Mouse (Mus musculus): ENCODE measurements around the gene Dhdds.
"Not testable (repeated sequence)": the region's sequence is repeated elsewhere in the genome, so short reads cannot be mapped to it uniquely, and the experiment has no call there.

The Dhdds gene

DNA sequence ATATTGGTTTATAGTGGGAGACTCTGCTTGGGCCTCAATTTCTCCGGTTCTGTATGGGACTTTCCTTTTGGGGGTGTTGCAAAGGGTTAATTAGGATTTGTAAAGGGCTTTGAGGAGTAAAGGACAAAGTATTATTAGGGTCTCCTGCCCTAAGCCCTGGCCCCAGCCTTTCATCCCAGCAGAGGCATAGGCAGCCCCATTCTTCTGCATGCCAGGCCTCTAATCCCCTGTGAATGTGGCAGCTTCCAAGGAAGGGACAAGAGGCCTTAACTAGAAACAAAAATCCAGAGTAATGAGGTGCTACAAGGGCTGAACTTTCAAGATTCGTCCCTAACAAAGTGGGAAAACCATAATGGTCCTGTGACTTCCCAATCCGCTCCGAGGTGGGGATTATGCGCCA is 2.2 kb upstream of the Dhdds start:
- no peak for DNase-seq (ENCODE audit: low read depth)

- DNase-seq (ENCODE audit: low read depth), result no peak
These were observed 1.5 kb upstream of the Dhdds start for GRCm38 (mm10) chr4:134002246-134002645.

DNA sequence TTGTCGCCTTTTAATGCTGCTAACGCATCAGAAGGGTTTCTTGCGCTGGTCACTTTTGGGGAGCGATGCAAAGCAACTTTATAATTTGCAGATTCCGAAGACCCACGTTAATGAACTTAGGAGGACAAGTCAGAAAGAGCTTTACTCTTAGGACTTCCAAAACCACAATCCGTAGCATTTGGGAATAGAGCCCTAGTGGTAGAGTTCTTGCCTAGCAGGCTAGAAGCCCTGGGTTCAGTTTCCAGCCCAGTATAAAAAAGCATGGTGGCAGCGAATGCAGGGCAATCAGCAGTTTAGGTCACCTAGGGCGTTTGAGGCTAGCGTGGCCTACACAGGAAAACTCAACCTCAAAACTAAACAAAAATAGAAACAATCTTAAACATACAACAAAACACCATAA is 992 bp upstream of the Dhdds start:
- DNase-seq (ENCODE audit: low read depth), result peak; percentile 19

DNA sequence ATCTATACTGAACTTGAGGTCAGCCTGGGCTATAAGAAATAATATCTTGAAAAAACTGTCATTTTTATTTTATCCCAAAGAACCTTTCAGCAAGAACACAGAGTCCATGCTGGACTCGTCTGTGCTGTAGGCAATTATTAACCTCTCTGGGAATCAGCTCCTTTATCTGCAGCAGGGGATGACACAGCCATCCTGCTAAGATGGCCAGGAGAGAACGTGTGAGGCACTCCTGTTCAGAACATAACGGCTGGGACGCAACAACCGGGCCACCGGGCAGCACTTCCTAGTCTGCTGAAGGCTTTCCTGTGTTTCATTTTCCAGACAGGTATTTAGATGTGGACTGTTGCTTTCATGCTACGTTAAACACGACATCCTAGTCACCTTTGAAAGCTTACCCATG is 6.0 kb downstream of the Dhdds start:
- no peak for DNase-seq (ENCODE audit: low read depth)

DNA sequence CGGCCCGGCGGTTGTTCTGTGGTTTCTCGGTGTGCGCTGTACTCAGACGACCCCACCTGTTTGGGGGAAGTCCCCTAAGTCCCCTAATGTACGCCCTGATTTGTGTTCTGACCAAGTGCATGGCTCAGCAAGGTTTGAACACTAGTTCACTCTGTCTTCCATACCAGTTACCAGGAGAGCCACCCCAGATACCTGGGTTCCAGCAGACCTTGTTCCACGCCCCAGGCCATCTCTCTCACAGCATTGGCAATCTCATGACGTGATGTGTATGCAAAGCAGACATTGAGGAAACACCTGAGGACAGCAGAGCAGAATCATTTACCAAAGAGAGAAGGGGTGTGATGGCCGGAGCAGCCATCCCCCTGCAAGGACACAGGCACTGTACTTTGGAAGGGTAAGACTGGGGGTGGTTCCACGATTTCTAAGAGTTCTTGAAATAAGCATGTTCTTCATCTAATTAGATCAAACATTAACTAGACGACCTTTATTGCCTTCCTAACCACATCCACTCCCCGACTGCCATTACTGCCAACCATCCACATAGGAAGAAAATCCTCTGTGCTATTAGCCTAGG is 9.5 kb downstream of the Dhdds start:
- no peak for DNase-seq (ENCODE audit: low read depth)

DNA sequence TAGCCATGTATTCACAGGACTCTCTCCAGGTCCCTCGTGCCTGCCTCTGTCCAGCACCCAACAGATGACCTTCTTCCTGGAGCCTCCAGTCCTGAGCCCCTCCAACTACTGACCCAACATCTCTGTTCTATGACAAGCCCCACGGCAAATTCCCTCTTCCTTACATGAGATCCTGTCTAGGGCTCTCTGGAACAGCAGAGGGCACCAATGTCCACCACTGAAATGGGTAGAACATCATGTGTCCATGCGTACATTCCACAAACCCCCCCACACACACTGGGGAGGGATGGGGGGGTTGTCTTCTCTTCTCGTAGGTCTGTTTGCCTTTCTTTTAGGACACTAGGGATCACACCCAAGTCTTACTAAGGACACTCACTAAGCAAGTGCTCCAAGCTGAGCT is 10.7 kb downstream of the Dhdds start:
- DNase-seq (ENCODE audit: low read depth), result no peak

DNA sequence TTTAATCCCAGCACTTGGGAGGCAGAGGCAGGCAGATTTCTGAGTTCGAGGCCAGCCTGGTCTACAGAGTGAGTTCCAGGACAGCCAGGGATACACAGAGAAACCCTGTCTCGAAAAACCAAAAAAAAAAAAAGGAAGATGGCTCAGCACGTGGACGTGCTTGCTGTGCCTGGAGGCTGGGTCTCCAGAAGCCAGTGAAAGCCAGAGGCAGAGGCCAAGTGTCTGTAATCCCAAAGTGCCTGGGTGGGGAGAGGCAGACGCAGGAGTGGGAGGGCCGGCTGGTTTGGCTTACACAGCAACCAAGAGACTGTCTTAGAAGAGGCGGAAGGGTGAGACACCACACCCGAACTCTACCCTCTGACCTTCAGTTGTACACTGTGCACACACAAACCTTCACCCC is 12.4 kb downstream of the Dhdds start:
- not testable (repeated sequence) for DNase-seq (ENCODE audit: low read depth)

GRCm38 (mm10) chr4:133982936-133983335 is 17.8 kb downstream of the Dhdds start:
- DNase-seq (ENCODE audit: low read depth), result no peak

DNA sequence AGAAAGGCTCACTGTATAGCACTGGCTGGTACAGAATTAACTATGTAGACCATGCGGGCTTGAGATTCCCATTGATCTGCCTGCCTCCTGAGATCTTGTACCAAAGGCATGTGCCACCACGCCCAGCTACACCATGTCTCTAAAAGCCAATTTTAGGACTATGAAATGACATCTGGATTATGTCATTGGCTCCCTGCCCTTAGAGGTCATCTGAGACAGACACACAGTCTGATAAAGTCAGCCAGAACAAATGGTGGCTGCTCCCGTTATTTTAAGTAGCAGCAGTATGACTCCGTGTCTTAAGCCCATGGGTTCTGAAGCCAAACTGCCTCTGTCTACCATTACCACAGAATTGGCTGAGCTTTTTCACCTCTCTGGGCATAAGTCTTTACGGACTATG is 20.2 kb downstream of the Dhdds start:
- no peak for DNase-seq (ENCODE audit: low read depth)

GRCm38 (mm10) chr4:133978021-133978711 is 22.6 kb downstream of the Dhdds start:
- no peak for DNase-seq (ENCODE audit: low read depth)

GRCm38 (mm10) chr4:133971741-133972140 is 29.0 kb downstream of the Dhdds start:
- no peak for DNase-seq (ENCODE audit: low read depth)

DNA sequence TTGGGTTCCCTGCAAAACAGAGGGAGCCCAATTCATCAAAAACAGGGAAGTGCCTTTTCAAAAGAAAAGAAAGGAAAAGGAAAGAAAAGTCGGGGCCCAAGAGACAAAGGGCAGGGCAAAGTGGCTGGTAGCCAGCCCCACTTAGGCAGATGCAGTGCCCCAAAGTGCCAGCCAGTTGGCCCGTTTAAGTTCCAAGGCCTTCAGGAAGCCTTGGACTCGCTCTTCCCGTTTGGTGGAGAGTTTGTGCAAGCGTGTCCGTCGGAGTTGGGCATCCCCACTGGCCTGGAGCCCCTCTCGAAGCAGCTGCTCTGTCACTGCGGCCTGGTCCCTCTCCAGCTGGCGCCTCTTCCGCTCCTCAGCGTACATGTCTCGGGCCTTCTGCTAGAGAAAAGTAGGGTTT is 29.8 kb downstream of the Dhdds start:
- DNase-seq (ENCODE audit: low read depth), result no peak

GRCm38 (mm10) chr4:133970196-133970595 is 30.5 kb downstream of the Dhdds start:
- DNase-seq (ENCODE audit: low read depth), result no peak

DNA sequence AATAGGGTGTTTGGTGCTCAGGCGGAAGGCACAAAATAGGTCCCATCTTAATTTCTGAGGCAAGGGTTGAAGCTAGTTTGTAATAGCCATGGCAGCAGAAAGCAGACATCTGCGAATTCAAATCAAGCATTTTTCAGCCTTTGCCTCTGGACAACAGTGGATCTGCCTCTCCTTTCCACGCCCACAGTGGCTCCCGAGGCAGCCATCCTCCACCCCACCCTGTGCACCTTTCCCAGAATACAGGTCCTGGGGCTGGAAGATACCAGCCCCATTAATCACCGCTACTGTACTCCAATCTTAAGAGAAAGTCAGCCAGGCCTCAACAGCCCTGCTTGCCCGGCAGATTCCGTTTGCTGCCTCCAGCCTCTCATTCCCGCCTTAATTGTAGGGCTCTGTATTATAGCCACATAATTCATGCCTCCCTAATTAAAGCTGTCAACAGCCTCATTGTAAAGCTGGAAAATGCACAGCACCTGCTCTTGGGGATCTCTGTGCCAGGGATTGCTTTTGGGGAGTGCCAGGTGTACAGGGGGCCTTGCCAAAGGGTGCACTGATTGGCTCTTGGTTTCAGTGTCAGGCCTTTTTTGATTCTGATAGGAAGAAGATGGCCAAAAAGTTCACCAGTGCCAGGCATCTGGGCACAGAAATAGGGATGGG is 31.5 kb downstream of the Dhdds start:
- no peak for DNase-seq (ENCODE audit: low read depth)

GRCm38 (mm10) chr4:133968150-133968921 is 32.4 kb downstream of the Dhdds start, which contains the start of gene Hmgn2:
Gene Hmgn2 (minus strand): TSS chr4:133968650.
- peak; percentile 73 for DNase-seq (ENCODE audit: low read depth)

- peak; percentile 93 for DNase-seq (ENCODE audit: low read depth)
These were observed 32.9 kb downstream of the Dhdds start for GRCm38 (mm10) chr4:133967866-133968149.

- peak; percentile 98 for DNase-seq (ENCODE audit: low read depth)
These were observed 33.4 kb downstream of the Dhdds start for GRCm38 (mm10) chr4:133967138-133967865.

GRCm38 (mm10) chr4:133966271-133966940 is 34.3 kb downstream of the Dhdds start:
- DNase-seq (ENCODE audit: low read depth), result peak; percentile 54

DNA sequence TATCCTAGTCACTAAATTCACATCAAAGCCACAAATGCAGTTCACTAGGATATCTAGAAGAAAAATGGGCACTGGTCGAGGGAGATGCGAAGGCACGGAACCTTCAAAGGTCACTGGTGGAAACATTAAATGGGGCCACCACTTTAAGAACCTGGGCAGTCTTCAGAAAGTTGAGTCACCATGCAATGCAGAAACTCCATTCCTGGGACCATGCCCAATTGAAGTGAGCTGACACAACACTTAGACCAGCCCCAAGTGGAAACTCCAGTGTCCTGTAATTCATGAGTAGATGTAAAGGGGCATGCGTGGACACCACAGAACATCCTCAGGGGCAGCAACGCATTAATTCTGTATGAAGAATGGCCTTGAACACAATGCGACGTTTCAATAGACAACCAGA is 38.2 kb downstream of the Dhdds start:
- no peak for DNase-seq (ENCODE audit: low read depth)

GRCm38 (mm10) chr4:133958884-133959283 is 41.8 kb downstream of the Dhdds start:
- no peak for DNase-seq (ENCODE audit: low read depth)

GRCm38 (mm10) chr4:133956358-133956757 is 44.4 kb downstream of the Dhdds start:
- DNase-seq (ENCODE audit: low read depth), result no peak

DNA sequence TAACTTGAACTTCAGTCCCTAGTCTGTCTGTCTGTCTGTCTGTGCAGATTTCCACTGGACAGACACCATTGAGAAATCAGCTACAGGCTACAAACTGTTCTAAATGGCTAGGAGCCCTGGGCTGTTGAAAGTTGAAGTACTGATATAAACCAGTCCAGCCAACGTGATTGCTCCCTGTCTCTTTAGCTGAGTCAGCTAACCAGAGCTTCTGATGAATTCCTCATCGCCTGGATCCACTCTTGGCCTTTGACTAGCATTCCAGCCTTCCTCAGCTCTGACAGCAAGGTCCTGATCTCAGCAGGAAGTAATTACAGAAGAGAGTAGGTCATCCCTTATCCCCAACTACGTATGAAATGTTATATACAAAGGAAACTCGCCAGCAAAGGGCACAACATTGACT is 54.0 kb downstream of the Dhdds start:
- no peak for DNase-seq (ENCODE audit: low read depth)
